Mouse (Mus musculus): ENCODE measurements around the gene B3galnt1. TPM values are rescaled to one million over a fixed set of nuclear protein-coding genes. Genes with fewer than 3 reads are reported as not detected.

Gene B3galnt1
- polyA plus RNA-seq, 1 experiment from 2014 or later, result 35.1 TPM

GRCm38 (mm10) chr3:69563406-69563805 is 35.4 kb downstream of the B3galnt1 start:
- no peaks in the 10 kb centered on the region for H3K27me3 ChIP-seq
- H3K27ac ChIP-seq, result no peak overlapping the region
- no peak overlapping the region for H3K4me2 ChIP-seq
- H3K4me1 ChIP-seq (replicated peaks), result peaks cover 10% of the 10 kb centered on the region; the same call in 1 of the 2 replicates
- no peaks in the 10 kb centered on the region for H3K36me3 ChIP-seq
- H3K4me3 ChIP-seq (replicated peaks), result no peak overlapping the region
- no peak overlapping the region for H3K9ac ChIP-seq (replicated peaks)
- no peak for ATAC-seq (ENCODE audit: insufficient number of reproducible peaks, insufficient read depth, low FRiP score, low TSS enrichment, low read depth)
- H3K9me3 ChIP-seq, result no peaks in the 10 kb centered on the region
- WGBS, result 84% methylated on average over 4 of the region's 6 CpGs

GRCm38 (mm10) chr3:69561686-69562085 is 37.1 kb downstream of the B3galnt1 start:
- no peak for ATAC-seq (ENCODE audit: insufficient number of reproducible peaks, insufficient read depth, low FRiP score, low TSS enrichment, low read depth)
- Histone ChIP-seq H3K9ac (replicated peaks) (no peak overlapping the region), H3K4me1 (replicated peaks) (peaks cover 15% of the 10 kb centered on the region; the same call in 1 of the 2 replicates), H3K9me3 (no peaks in the 10 kb centered on the region), H3K36me3 (no peaks in the 10 kb centered on the region), H3K27ac (no peak overlapping the region), H3K4me2 (no peak overlapping the region), H3K27me3 (no peaks in the 10 kb centered on the region), H3K4me3 (replicated peaks) (no peak overlapping the region)
- WGBS, result 82% methylated on average over 5 of the region's 5 CpGs

- Histone ChIP-seq H3K4me2 (no peak overlapping the region), H3K9me3 (no peaks in the 10 kb centered on the region), H3K4me3 (replicated peaks) (no peak overlapping the region), H3K36me3 (no peaks in the 10 kb centered on the region), H3K27ac (no peak overlapping the region), H3K4me1 (replicated peaks) (peaks cover 15% of the 10 kb centered on the region; the same call in 1 of the 2 replicates), H3K9ac (replicated peaks) (no peak overlapping the region), H3K27me3 (no peaks in the 10 kb centered on the region)
- WGBS, result 91% methylated on average over 7 of the region's 7 CpGs
- no peak for ATAC-seq (ENCODE audit: insufficient number of reproducible peaks, insufficient read depth, low FRiP score, low TSS enrichment, low read depth)
Measured at GRCm38 (mm10) chr3:69559975-69560330, 38.8 kb downstream of the B3galnt1 start.

GRCm38 (mm10) chr3:69559316-69559974 is 39.3 kb downstream of the B3galnt1 start:
- Histone ChIP-seq H3K9ac (replicated peaks) (no peak overlapping the region), H3K4me3 (replicated peaks) (no peak overlapping the region), H3K27me3 (no peaks in the 10 kb centered on the region), H3K4me1 (replicated peaks) (peaks cover 15% of the 10 kb centered on the region; the same call in 1 of the 2 replicates), H3K9me3 (no peaks in the 10 kb centered on the region), H3K4me2 (no peak overlapping the region), H3K36me3 (no peaks in the 10 kb centered on the region), H3K27ac (no peak overlapping the region)
- ATAC-seq (ENCODE audit: insufficient number of reproducible peaks, insufficient read depth, low FRiP score, low TSS enrichment, low read depth), result no peak
- 90% methylated on average over 6 of the region's 6 CpGs for WGBS

- H3K27me3 ChIP-seq, result no peaks in the 10 kb centered on the region
- H3K4me3 ChIP-seq (replicated peaks), result no peak overlapping the region
- ATAC-seq (ENCODE audit: insufficient number of reproducible peaks, insufficient read depth, low FRiP score, low TSS enrichment, low read depth), result no peak
- no peak overlapping the region for H3K9ac ChIP-seq (replicated peaks)
- peaks cover 12% of the 10 kb centered on the region; the same call in 1 of the 2 replicates for H3K4me1 ChIP-seq (replicated peaks)
- H3K9me3 ChIP-seq, result no peaks in the 10 kb centered on the region
- H3K27ac ChIP-seq, result no peak overlapping the region
- H3K4me2 ChIP-seq, result no peak overlapping the region
- WGBS, result 90% methylated on average over 12 of the region's 12 CpGs
- peaks cover 6% of the 10 kb centered on the region; the same call in 1 of the 2 replicates for H3K36me3 ChIP-seq
Measured at GRCm38 (mm10) chr3:69556092-69556778, 42.5 kb downstream of the B3galnt1 start.

- no peak overlapping the region for H3K27ac ChIP-seq
- H3K9ac ChIP-seq (replicated peaks), result no peak overlapping the region
- no peak for ATAC-seq (ENCODE audit: insufficient number of reproducible peaks, insufficient read depth, low FRiP score, low TSS enrichment, low read depth)
- WGBS, result 87% methylated on average over 6 of the region's 6 CpGs
- H3K4me1 ChIP-seq (replicated peaks), result peaks cover 12% of the 10 kb centered on the region; the same call in 1 of the 2 replicates
- no peaks in the 10 kb centered on the region for H3K27me3 ChIP-seq
- H3K4me3 ChIP-seq (replicated peaks), result no peak overlapping the region
- H3K9me3 ChIP-seq, result no peaks in the 10 kb centered on the region
- H3K4me2 ChIP-seq, result no peak overlapping the region
- peaks cover 6% of the 10 kb centered on the region; the same call in 1 of the 2 replicates for H3K36me3 ChIP-seq
Measured at GRCm38 (mm10) chr3:69555511-69555910, 43.2 kb downstream of the B3galnt1 start.

GRCm38 (mm10) chr3:69549602-69550001 is 49.2 kb downstream of the B3galnt1 start:
- no peak for ATAC-seq (ENCODE audit: insufficient number of reproducible peaks, insufficient read depth, low FRiP score, low TSS enrichment, low read depth)
- Histone ChIP-seq H3K9me3 (no peaks in the 10 kb centered on the region), H3K4me2 (no peak overlapping the region), H3K9ac (replicated peaks) (no peak overlapping the region), H3K4me3 (replicated peaks) (no peak overlapping the region), H3K36me3 (peaks cover 6% of the 10 kb centered on the region; the same call in 1 of the 2 replicates), H3K27ac (no peak overlapping the region), H3K4me1 (replicated peaks) (no peaks in the 10 kb centered on the region), H3K27me3 (no peaks in the 10 kb centered on the region)
- 84% methylated on average over 4 of the region's 4 CpGs for WGBS

GRCm38 (mm10) chr3:69548704-69549455 is 49.9 kb downstream of the B3galnt1 start:
- Histone ChIP-seq H3K9me3 (no peaks in the 10 kb centered on the region), H3K4me2 (no peak overlapping the region), H3K27ac (no peak overlapping the region), H3K36me3 (peaks cover 3% of the 10 kb centered on the region; the same call in 1 of the 2 replicates), H3K4me3 (replicated peaks) (no peak overlapping the region), H3K9ac (replicated peaks) (no peak overlapping the region), H3K4me1 (replicated peaks) (no peaks in the 10 kb centered on the region), H3K27me3 (no peaks in the 10 kb centered on the region)
- no peak for ATAC-seq (ENCODE audit: insufficient number of reproducible peaks, insufficient read depth, low FRiP score, low TSS enrichment, low read depth)
- WGBS, result 80% methylated on average over 22 of the region's 22 CpGs

GRCm38 (mm10) chr3:69545017-69545416 is 53.7 kb downstream of the B3galnt1 start:
- no peak overlapping the region for H3K27ac ChIP-seq
- WGBS, result 90% methylated on average over 5 of the region's 5 CpGs
- no peaks in the 10 kb centered on the region for H3K36me3 ChIP-seq
- H3K9me3 ChIP-seq, result no peaks in the 10 kb centered on the region
- no peaks in the 10 kb centered on the region for H3K27me3 ChIP-seq
- no peak for ATAC-seq (ENCODE audit: insufficient number of reproducible peaks, insufficient read depth, low FRiP score, low TSS enrichment, low read depth)
- H3K4me3 ChIP-seq (replicated peaks), result no peak overlapping the region
- no peaks in the 10 kb centered on the region for H3K4me1 ChIP-seq (replicated peaks)
- no peak overlapping the region for H3K9ac ChIP-seq (replicated peaks)
- H3K4me2 ChIP-seq, result no peak overlapping the region

- Histone ChIP-seq H3K4me3 (replicated peaks) (no peak overlapping the region), H3K4me2 (no peak overlapping the region), H3K36me3 (no peaks in the 10 kb centered on the region), H3K9ac (replicated peaks) (no peak overlapping the region), H3K27ac (no peak overlapping the region), H3K9me3 (no peaks in the 10 kb centered on the region), H3K4me1 (replicated peaks) (peaks cover 4% of the 10 kb centered on the region; the same call in 1 of the 2 replicates), H3K27me3 (no peaks in the 10 kb centered on the region)
- no peak for ATAC-seq (ENCODE audit: insufficient number of reproducible peaks, insufficient read depth, low FRiP score, low TSS enrichment, low read depth)
- 97% methylated on average over 1 of the region's 1 CpGs for WGBS
Measured at GRCm38 (mm10) chr3:69543730-69544129, 55.0 kb downstream of the B3galnt1 start.

GRCm38 (mm10) chr3:69542962-69543361 is 55.8 kb downstream of the B3galnt1 start:
- Histone ChIP-seq H3K4me3 (replicated peaks) (no peak overlapping the region), H3K9ac (replicated peaks) (no peak overlapping the region), H3K4me1 (replicated peaks) (peaks cover 4% of the 10 kb centered on the region; the same call in 1 of the 2 replicates), H3K36me3 (no peaks in the 10 kb centered on the region), H3K27me3 (no peaks in the 10 kb centered on the region), H3K27ac (no peak overlapping the region), H3K4me2 (no peak overlapping the region), H3K9me3 (no peaks in the 10 kb centered on the region)
- ATAC-seq (ENCODE audit: insufficient number of reproducible peaks, insufficient read depth, low FRiP score, low TSS enrichment, low read depth), result no peak
- 86% methylated on average over 8 of the region's 8 CpGs for WGBS

Measured in limb, embryonic 12.5 days (tissue).